Mouse (Mus musculus): ENCODE results near the gene Jarid2. TPM values are rescaled to one million over a fixed set of nuclear protein-coding genes. Genes with fewer than 3 reads are reported as not detected.

Gene Jarid2
- polyA plus RNA-seq, 1 experiment from 2014 or later: 10.0 TPM

GRCm38 (mm10) chr13:44705743-44706044 lies 23.6 kb upstream of the Jarid2 start:
- no peak for DNase-seq (ENCODE audit: low spot score)
- TF ChIP-seq EP300 (IDR thresholded peaks at IDR 0.05) (no peak), CTCF (IDR thresholded peaks at IDR 0.05) (no peak)
- H3K4me3 ChIP-seq (ENCODE audit: low read depth, low read length): no peak overlapping the region
- H3K9me3 ChIP-seq (ENCODE audit: low read length): no peaks in the 10 kb centered on the region
- no peaks in the 10 kb centered on the region for H3K27me3 ChIP-seq (replicated peaks; ENCODE audit: insufficient read depth, low read length)
- no peak overlapping the region for H3K4me2 ChIP-seq (replicated peaks; ENCODE audit: low read depth, low read length)
- 53% methylated on average over 7 of the region's 7 CpGs for WGBS
- H3K36me3 ChIP-seq (ENCODE audit: insufficient read depth, low read length): no peaks in the 10 kb centered on the region
- no peak overlapping the region for H3K27ac ChIP-seq (ENCODE audit: low read length)
- no peak for ATAC-seq
- H3K9ac ChIP-seq (replicated peaks; ENCODE audit: low read depth): no peak overlapping the region
- H3K4me1 ChIP-seq (ENCODE audit: insufficient read depth, low read depth, low read length): no peaks in the 10 kb centered on the region

- Histone ChIP-seq H3K4me1 (ENCODE audit: insufficient read depth, low read depth, low read length) (no peaks in the 10 kb centered on the region), H3K36me3 (ENCODE audit: insufficient read depth, low read length) (no peaks in the 10 kb centered on the region), H3K9me3 (ENCODE audit: low read length) (no peaks in the 10 kb centered on the region), H3K4me2 (replicated peaks; ENCODE audit: low read depth, low read length) (no peak overlapping the region), H3K4me3 (ENCODE audit: low read depth, low read length) (no peak overlapping the region), H3K27me3 (replicated peaks; ENCODE audit: insufficient read depth, low read length) (no peaks in the 10 kb centered on the region), H3K9ac (replicated peaks; ENCODE audit: low read depth) (no peak overlapping the region), H3K27ac (ENCODE audit: low read length) (no peak overlapping the region)
- ATAC-seq (no peak), DNase-seq (ENCODE audit: low spot score) (no peak)
- WGBS: 81% methylated on average over 10 of the region's 10 CpGs
- no peak for TF ChIP-seq EP300 (IDR thresholded peaks at IDR 0.05)
- TF ChIP-seq CTCF (IDR thresholded peaks at IDR 0.05): no peak
Observed at GRCm38 (mm10) chr13:44706206-44706915, 22.9 kb upstream of the Jarid2 start.

- DNase-seq (ENCODE audit: low spot score) (no peak), ATAC-seq (no peak)
- H3K4me1 ChIP-seq (ENCODE audit: insufficient read depth, low read depth, low read length): no peaks in the 10 kb centered on the region
- H3K9me3 ChIP-seq (ENCODE audit: low read length): no peaks in the 10 kb centered on the region
- no peak overlapping the region for H3K27ac ChIP-seq (ENCODE audit: low read length)
- H3K4me3 ChIP-seq (ENCODE audit: low read depth, low read length): no peak overlapping the region
- H3K9ac ChIP-seq (replicated peaks; ENCODE audit: low read depth): no peak overlapping the region
- WGBS: 79% methylated on average over 5 of the region's 5 CpGs
- no peaks in the 10 kb centered on the region for H3K36me3 ChIP-seq (ENCODE audit: insufficient read depth, low read length)
- no peaks in the 10 kb centered on the region for H3K27me3 ChIP-seq (replicated peaks; ENCODE audit: insufficient read depth, low read length)
- H3K4me2 ChIP-seq (replicated peaks; ENCODE audit: low read depth, low read length): no peak overlapping the region
- no peak for TF ChIP-seq EP300 (IDR thresholded peaks at IDR 0.05)
- TF ChIP-seq CTCF (IDR thresholded peaks at IDR 0.05): no peak
Observed at GRCm38 (mm10) chr13:44707176-44707575, 22.1 kb upstream of the Jarid2 start.

DNA sequence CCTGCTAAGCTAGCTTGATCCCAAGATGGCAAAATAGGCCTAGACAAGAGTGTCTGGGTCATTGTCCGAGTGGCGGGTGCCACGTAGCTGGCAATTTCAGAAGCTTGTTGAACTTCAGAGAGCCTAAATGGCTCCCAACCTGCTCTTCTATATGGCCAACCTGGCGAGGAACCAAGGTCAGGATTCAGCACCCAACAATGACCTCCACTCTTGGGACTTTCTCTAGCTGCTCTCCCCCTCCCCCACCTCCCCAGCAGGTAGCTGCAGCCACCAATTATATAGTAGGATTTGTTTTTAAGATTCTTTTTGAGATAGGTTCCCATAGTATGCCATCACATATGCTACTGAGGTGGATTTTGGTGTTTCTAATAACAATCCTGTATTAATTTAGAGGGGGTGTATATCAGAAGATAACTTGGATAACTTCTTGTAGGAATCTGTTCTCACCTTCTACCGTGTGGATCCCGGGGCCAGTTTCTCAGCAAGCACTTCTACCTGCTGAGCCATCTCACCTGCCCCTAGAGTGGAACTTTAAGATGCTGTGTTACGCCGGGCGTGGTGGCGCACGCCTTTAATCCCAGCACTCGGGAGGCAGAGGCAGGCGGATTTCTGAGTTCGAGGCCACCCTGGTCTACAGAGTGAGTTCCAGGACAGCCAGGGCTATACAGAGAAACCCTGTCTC lies 20.8 kb upstream of the Jarid2 start:
- Histone ChIP-seq H3K27ac (ENCODE audit: low read length) (no peak overlapping the region), H3K4me1 (ENCODE audit: insufficient read depth, low read depth, low read length) (no peaks in the 10 kb centered on the region), H3K36me3 (ENCODE audit: insufficient read depth, low read length) (no peaks in the 10 kb centered on the region), H3K27me3 (replicated peaks; ENCODE audit: insufficient read depth, low read length) (no peaks in the 10 kb centered on the region), H3K4me2 (replicated peaks; ENCODE audit: low read depth, low read length) (no peak overlapping the region), H3K9ac (replicated peaks; ENCODE audit: low read depth) (no peak overlapping the region), H3K4me3 (ENCODE audit: low read depth, low read length) (no peak overlapping the region), H3K9me3 (ENCODE audit: low read length) (no peaks in the 10 kb centered on the region)
- ATAC-seq (no peak), DNase-seq (ENCODE audit: low spot score) (no peak)
- no peak for TF ChIP-seq CTCF (IDR thresholded peaks at IDR 0.05)
- no peak for TF ChIP-seq EP300 (IDR thresholded peaks at IDR 0.05)
- 95% methylated on average over 14 of the region's 14 CpGs for WGBS

DNA sequence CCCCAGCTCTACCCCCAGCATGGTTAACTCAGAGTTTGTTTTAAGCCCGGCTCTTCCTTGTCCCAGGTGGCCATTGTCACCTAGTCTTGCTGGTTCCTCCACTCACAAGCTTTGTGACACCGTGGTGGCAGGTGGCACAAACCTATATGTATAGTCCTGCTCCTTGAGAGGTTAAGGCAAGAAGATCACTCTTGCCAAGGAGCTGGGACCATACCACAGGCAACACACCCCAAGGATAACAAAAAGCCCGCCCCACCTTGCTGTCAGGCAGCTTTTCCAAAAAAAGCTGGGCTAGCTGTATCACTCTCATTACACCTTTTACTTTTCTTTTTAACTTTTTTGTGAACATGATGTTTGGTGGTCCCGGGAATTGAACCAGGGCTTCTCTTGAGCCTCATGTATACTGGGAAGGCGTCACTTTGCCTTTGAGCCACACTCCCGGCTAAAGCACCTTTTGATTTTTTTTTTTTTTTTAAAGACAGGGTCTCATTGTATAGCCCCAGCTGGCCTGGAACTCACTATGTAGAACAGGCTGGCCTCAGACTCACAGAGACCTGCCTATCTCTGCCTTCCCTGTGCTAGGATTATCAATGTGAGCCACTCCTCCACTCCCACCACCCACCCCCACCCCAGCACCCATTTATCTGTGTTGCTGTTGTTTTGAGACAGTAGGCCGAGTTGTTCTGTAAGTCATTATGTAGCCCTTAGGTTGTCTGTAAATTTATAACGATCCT lies 19.4 kb upstream of the Jarid2 start:
- Histone ChIP-seq H3K4me1 (ENCODE audit: insufficient read depth, low read depth, low read length) (no peaks in the 10 kb centered on the region), H3K36me3 (ENCODE audit: insufficient read depth, low read length) (no peaks in the 10 kb centered on the region), H3K9ac (replicated peaks; ENCODE audit: low read depth) (no peak overlapping the region), H3K4me3 (ENCODE audit: low read depth, low read length) (no peak overlapping the region), H3K4me2 (replicated peaks; ENCODE audit: low read depth, low read length) (no peak overlapping the region), H3K27ac (ENCODE audit: low read length) (no peak overlapping the region), H3K27me3 (replicated peaks; ENCODE audit: insufficient read depth, low read length) (no peaks in the 10 kb centered on the region), H3K9me3 (ENCODE audit: low read length) (no peaks in the 10 kb centered on the region)
- TF ChIP-seq EP300 (IDR thresholded peaks at IDR 0.05) (no peak), CTCF (IDR thresholded peaks at IDR 0.05) (no peak)
- DNase-seq (ENCODE audit: low spot score) (no peak), ATAC-seq (no peak)
- WGBS: 73% methylated on average over 8 of the region's 8 CpGs

GRCm38 (mm10) chr13:44711062-44711461 lies 18.2 kb upstream of the Jarid2 start:
- no peak for TF ChIP-seq CTCF (IDR thresholded peaks at IDR 0.05)
- TF ChIP-seq EP300 (IDR thresholded peaks at IDR 0.05): no peak
- Histone ChIP-seq H3K9me3 (ENCODE audit: low read length) (no peaks in the 10 kb centered on the region), H3K4me1 (ENCODE audit: insufficient read depth, low read depth, low read length) (no peaks in the 10 kb centered on the region), H3K4me3 (ENCODE audit: low read depth, low read length) (no peak overlapping the region), H3K36me3 (ENCODE audit: insufficient read depth, low read length) (no peaks in the 10 kb centered on the region), H3K27me3 (replicated peaks; ENCODE audit: insufficient read depth, low read length) (no peaks in the 10 kb centered on the region), H3K9ac (replicated peaks; ENCODE audit: low read depth) (no peak overlapping the region), H3K27ac (ENCODE audit: low read length) (no peak overlapping the region), H3K4me2 (replicated peaks; ENCODE audit: low read depth, low read length) (no peak overlapping the region)
- WGBS: 43% methylated on average over 5 of the region's 5 CpGs
- no peak for ATAC-seq
- no peak for DNase-seq (ENCODE audit: low spot score)

Measured in lung, postnatal 0 days (tissue).